Mouse (Mus musculus) embryonic facial prominence, embryonic 13.5 days (tissue): ENCODE measurements around the gene Capzb. TPM values are rescaled to one million over a fixed set of nuclear protein-coding genes. Genes with fewer than 3 reads are reported as not detected.

Experiments
- ATAC-seq: fragments of 200-750 bp; cut with Nextera tagmentation; 2 replicates; pipeline ENCODE4 v1.8.0; 2017; ENCODE audit warnings: low read depth; ENCODE audit not compliant: insufficient number of reproducible peaks, insufficient read depth, low FRiP score, low TSS enrichment
- H3K27ac ChIP-seq: fragments of 300-500 bp; sonication (generic); 2 replicates; pipeline ENCODE4 v1.5.1; 2015; ENCODE audit warnings: moderate library complexity, mild to moderate bottlenecking, inconsistent platforms
- H3K27me3 ChIP-seq: fragments of 300-500 bp; sonication (generic); 2 replicates; pipeline ENCODE4 v1.6.1; 2015; ENCODE audit warnings: mild to moderate bottlenecking, inconsistent platforms
- H3K36me3 ChIP-seq: fragments of 300-500 bp; sonication (generic); 2 replicates; pipeline ENCODE4 v1.6.1; 2015; ENCODE audit warnings: mild to moderate bottlenecking, inconsistent platforms
- H3K4me1 ChIP-seq: fragments of 300-500 bp; sonication (generic); 2 replicates; pipeline ENCODE4 v1.6.1; 2015; ENCODE audit warnings: inconsistent platforms
- H3K4me2 ChIP-seq: fragments of 300-500 bp; sonication (generic); 2 replicates; pipeline ENCODE4 v1.6.1; 2015; ENCODE audit warnings: moderate library complexity, mild to moderate bottlenecking, inconsistent platforms
- H3K4me3 ChIP-seq: fragments of 300-500 bp; sonication (generic); 2 replicates; pipeline ENCODE4 v1.5.1; 2015; ENCODE audit warnings: mild to moderate bottlenecking, inconsistent platforms
- H3K9ac ChIP-seq: fragments of 300-500 bp; sonication (generic); 2 replicates; pipeline ENCODE4 v1.6.1; 2015; ENCODE audit warnings: mild to moderate bottlenecking, inconsistent platforms
- H3K9me3 ChIP-seq: fragments of 300-500 bp; sonication (generic); 2 replicates; pipeline ENCODE4 v1.6.1; 2016; ENCODE audit warnings: inconsistent platforms
- WGBS: fragments of 180-500 bp; shearing (Covaris S2); methylation state at CpG from one replicate; pipeline ENCODE4 v1.1.7; 2015; ENCODE audit warnings: mixed read lengths; 5-methylcytosine and 5-hydroxymethylcytosine counted together
- polyA plus RNA-seq: library from polyadenylated mRNA; unstranded; fragments of >200 nt; fragmentation: Nextera tagmentation; extraction: Ambion mirVana; gene quantifications from 2 replicates; pipeline ENCODE4 v1.2.1, GENCODE M21; 2015

Capzb gene
- 396 and 424 TPM in 2 replicates for polyA plus RNA-seq

DNA sequence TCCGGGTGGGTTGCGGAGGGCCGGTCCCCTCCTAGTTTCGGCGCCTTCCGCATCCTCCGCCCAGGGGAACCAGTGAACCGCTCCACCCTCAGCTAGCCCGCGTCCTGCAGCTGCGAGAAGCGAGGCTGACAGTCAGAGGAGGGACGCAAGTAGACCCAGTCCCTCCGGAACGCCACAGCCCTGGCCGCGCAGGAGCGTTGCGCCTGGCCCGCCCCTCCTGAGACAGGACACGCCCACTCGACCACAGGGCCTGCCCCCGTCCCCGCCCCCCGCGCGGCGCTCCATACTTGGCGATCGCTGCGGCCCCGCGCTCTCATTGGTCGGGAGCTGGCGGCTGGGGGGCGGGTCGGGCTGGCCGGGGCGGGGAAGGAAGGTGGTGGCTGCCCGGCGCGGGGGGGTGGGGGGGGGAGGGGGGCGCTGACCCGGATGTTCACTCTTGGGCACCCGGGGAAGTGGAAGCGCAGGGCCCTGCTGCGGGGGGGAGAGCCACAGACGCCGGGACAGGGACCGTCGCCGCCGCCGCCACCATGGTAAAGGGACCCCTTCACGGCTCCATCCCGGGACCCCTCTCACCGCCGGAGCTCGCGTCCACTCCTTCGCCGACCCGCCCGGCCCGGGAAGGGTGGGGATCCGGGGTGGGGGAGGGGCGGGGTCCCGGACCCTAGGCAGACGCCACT lies at the start of gene Capzb:
Capzb (plus strand) TSS at position 401 of the 677 bp plus-strand sequence.
- Histone ChIP-seq H3K4me1 (peaks cover 52% of the 10 kb centered on the region), H3K4me3 (peak within 1 kb of the TSS; percentile 97), H3K9ac (peak within 1 kb of the TSS; percentile 95), H3K4me2 (peak within 1 kb of the TSS; percentile 99), H3K27ac (peak within 1 kb of the TSS; percentile 89), H3K27me3 (no peaks in the 10 kb centered on the region), H3K36me3 (no peaks in the 10 kb centered on the region), H3K9me3 (0 out of 2 replicates have a peak, but pooled peaks cover 2% of the 10 kb centered on the region)
- peak; percentile 94 for ATAC-seq
- 1% methylated on average over 50 of the region's 69 CpGs for WGBS

DNA sequence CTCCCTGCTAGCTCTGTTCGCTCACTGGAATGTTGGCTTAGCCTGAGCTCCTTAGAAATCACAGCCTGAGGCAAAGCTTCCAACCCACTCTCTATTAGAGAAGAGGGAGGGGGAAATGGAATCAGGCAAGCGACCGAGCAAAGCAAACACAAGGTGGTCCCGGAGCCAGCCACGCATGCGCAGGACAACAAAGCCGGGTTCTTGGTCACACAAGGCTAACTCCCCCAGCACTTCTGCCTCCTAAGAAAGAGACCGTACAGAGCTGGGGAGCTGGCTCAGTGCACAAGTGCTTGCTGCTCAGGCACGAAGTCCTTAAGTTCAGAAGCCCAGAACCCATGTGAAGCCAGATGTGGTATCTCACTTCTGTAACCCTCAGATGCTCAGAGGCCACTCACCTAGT lies 49.7 kb upstream of the Capzb start:
- Histone ChIP-seq H3K9me3 (peaks cover under 1% of the 10 kb centered on the region; the same call in 1 of the 2 replicates), H3K27me3 (no peaks in the 10 kb centered on the region), H3K27ac (peak overlapping the region; percentile 39; the same call in 1 of the 2 replicates), H3K4me1 (peaks cover 14% of the 10 kb centered on the region), H3K9ac (0 out of 2 replicates have a peak overlapping the region, but pooled peaks have one; percentile 36), H3K4me2 (peak overlapping the region; percentile 55), H3K36me3 (no peaks in the 10 kb centered on the region), H3K4me3 (peak overlapping the region; percentile 17; the same call in 1 of the 2 replicates)
- 8% methylated on average over 9 of the region's 9 CpGs for WGBS
- ATAC-seq: no peak

DNA sequence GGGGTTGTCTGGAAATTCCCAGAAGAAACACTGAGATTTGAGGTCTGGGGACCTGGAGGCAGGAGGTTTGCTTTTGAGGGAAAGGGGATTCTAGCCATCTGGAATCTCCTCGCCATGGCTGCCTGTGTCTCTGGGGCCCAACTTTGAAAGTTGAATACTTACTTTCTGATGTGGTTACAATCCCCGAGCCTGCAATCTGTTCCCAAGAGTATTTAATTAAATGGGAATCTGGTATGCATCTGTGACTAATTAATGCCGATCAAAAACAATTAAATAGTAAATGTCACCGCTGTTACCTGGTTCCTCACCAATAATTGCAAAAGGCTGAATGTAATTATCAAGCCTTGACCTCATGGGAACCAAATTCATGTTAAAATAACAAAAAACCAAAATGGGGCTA lies 48.1 kb upstream of the Capzb start:
- no peak overlapping the region for H3K4me3 ChIP-seq
- no peak for ATAC-seq
- H3K27me3 ChIP-seq: no peaks in the 10 kb centered on the region
- no peak overlapping the region for H3K9ac ChIP-seq
- peaks cover 14% of the 10 kb centered on the region for H3K4me1 ChIP-seq
- H3K27ac ChIP-seq: peak overlapping the region; percentile 48; the same call in 1 of the 2 replicates
- H3K9me3 ChIP-seq: peaks cover 8% of the 10 kb centered on the region; the same call in 1 of the 2 replicates
- H3K36me3 ChIP-seq: no peaks in the 10 kb centered on the region
- H3K4me2 ChIP-seq: no peak overlapping the region
- 23% methylated on average over 4 of the region's 4 CpGs for WGBS

DNA sequence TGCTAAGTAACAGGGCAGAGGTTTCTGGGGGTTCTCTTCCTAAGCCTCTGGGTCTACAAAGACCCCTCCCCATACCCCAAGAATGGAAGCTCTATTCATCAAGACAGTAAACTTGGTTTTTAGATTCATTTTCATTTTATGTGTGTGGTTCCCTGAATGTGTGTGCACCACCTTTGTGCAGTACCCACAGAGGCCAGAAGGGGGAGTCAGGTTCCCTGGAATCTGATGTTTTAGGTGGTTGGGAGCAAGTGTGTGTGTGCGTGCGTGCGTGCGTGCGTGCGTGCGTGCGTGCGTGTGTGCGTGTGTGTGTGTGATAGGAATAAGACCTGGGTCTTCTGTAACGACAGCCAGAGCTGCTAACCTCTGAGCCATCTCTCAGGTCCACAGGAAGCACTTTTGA lies 47.5 kb upstream of the Capzb start:
- H3K4me1 ChIP-seq: peaks cover 14% of the 10 kb centered on the region
- H3K9me3 ChIP-seq: peaks cover 8% of the 10 kb centered on the region; the same call in 1 of the 2 replicates
- no peaks in the 10 kb centered on the region for H3K27me3 ChIP-seq
- no peaks in the 10 kb centered on the region for H3K36me3 ChIP-seq
- no peak overlapping the region for H3K9ac ChIP-seq
- no peak for ATAC-seq
- no peak overlapping the region for H3K4me2 ChIP-seq
- WGBS: 91% methylated on average over 11 of the region's 11 CpGs
- H3K4me3 ChIP-seq: no peak overlapping the region
- peak overlapping the region; percentile 48; the same call in 1 of the 2 replicates for H3K27ac ChIP-seq

DNA sequence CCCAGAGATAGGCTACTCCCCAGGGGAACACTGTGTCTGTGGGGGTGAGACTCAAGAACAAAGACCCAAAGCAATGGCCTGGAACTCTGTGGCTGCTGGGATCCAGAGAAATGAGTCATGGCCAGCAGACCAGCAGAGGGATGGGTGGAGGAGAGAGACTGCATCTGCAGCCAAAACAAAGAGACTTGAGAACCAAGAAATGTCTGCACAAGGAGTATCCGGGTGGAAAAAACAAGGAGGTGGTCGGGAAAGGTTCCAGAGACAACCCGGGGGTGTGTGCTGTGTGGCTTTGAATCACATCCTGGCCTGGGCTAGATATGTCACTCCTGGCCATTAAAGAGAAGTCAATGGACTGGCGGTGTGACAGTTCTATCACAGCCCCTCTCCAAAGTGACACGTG lies 45.9 kb upstream of the Capzb start:
- no peak overlapping the region for H3K27ac ChIP-seq
- no peaks in the 10 kb centered on the region for H3K36me3 ChIP-seq
- peaks cover 8% of the 10 kb centered on the region; the same call in 1 of the 2 replicates for H3K9me3 ChIP-seq
- H3K4me3 ChIP-seq: no peak overlapping the region
- 87% methylated on average over 5 of the region's 5 CpGs for WGBS
- no peak overlapping the region for H3K9ac ChIP-seq
- no peak overlapping the region for H3K4me2 ChIP-seq
- H3K27me3 ChIP-seq: no peaks in the 10 kb centered on the region
- ATAC-seq: no peak
- H3K4me1 ChIP-seq: peaks cover 14% of the 10 kb centered on the region

DNA sequence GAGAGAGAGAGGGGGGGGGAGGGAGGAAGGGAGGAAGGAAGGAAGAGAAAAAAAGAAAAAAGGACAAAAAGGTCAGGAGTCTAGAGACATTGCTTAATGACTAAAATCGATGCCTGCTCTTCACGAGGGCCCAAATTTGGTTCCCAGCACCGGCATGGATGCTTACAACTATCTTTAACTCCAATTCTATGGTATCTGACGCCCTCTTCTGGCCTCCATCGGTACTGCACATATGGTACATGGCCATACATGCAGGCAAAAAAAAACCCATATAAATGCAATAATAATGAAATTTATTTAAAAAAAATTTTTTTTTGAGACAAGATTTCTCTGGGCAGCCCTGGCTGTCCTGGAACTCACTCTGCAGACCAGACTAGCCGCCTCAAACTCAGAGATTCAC lies 41.3 kb upstream of the Capzb start:
- H3K4me1 ChIP-seq: no peaks in the 10 kb centered on the region; the same call in 1 of the 2 replicates
- H3K36me3 ChIP-seq: no peaks in the 10 kb centered on the region
- peaks cover 8% of the 10 kb centered on the region; the same call in 1 of the 2 replicates for H3K9me3 ChIP-seq
- no peak overlapping the region for H3K4me2 ChIP-seq
- no peak overlapping the region for H3K4me3 ChIP-seq
- 70% methylated on average over 6 of the region's 6 CpGs for WGBS
- no peak overlapping the region for H3K9ac ChIP-seq
- ATAC-seq: no peak
- H3K27ac ChIP-seq: no peak overlapping the region
- no peaks in the 10 kb centered on the region for H3K27me3 ChIP-seq

DNA sequence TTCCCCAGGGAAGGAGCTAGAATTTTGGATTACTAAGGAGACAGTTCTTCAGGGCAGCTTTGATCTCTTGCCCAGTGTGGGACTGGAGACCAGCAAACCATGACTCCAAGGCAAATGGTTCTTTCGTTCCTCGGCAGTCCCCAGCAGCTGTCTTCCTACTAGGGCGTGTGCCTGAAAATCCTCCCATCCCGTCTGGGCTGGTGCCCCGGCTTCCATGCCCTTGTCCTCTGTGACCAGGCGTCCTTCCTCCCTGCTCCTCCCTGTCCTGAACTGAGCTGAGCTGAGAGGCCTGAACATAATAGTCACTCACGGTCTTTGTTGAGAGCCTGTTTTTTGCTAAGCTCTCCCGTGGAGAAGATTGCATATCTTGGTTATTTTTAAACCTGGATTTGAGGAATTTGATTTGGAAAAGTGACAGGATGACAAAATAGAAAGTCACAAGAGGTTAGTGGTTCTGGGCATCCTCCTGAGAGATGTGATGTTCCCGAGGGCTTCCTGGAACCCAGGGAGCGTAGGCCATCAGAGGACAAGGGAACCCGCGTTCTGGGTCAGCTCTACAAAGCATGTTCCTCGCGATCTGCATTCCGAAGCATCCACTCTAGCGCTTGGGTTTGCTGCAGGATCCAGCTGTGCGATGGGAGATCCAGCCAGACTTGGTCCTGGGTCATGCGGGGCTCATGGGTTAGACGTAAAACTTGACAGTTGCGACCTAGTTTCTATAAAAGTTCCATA lies 38.0 kb upstream of the Capzb start:
- Histone ChIP-seq H3K27me3 (no peaks in the 10 kb centered on the region), H3K4me1 (no peaks in the 10 kb centered on the region; the same call in 1 of the 2 replicates), H3K4me2 (no peak overlapping the region), H3K4me3 (no peak overlapping the region), H3K36me3 (no peaks in the 10 kb centered on the region), H3K27ac (no peak overlapping the region), H3K9ac (no peak overlapping the region), H3K9me3 (no peaks in the 10 kb centered on the region)
- WGBS: 81% methylated on average over 20 of the region's 20 CpGs
- ATAC-seq: no peak

DNA sequence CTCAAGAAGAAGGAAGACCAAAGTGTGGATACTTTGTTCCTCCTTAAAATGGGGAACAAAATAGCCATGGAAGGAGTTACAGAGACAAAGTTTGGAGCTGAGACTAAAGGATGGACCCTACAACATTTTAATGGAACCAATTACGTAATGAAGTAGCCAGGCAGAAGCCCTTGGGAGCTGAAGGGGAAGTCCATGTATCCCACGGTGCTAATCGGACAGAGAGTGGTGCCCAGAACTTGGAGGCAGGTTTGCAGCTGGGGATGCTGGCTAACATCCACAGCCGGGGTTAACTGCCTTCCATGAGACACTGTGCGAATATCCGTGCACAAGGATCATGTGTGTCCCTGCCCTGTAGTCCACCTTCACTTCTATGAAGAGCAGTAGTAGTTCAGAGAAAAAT lies 36.2 kb upstream of the Capzb start:
- Histone ChIP-seq H3K9me3 (no peaks in the 10 kb centered on the region), H3K27ac (no peak overlapping the region), H3K4me3 (no peak overlapping the region), H3K36me3 (no peaks in the 10 kb centered on the region), H3K9ac (no peak overlapping the region), H3K4me1 (no peaks in the 10 kb centered on the region; the same call in 1 of the 2 replicates), H3K27me3 (no peaks in the 10 kb centered on the region), H3K4me2 (no peak overlapping the region)
- ATAC-seq: no peak
- 85% methylated on average over 6 of the region's 6 CpGs for WGBS

DNA sequence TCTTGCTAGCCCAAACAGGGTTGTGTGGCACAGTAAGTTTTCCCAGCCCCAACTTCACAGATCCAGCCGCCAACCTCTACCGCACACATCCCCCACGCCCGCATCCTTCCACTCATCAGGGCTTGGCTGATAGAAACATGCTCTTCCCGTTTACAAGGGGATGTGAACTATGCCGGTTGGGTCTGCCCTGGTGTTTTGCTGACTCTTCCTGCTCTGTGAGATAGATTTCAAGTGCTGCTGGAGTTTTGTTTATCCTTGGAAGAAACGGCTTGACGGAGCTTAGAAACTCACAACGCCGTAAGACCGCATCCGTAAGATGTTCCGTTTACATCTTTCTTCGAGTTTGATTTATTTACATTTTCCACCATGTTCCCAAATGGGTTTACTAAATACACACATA lies 34.3 kb upstream of the Capzb start:
- H3K9me3 ChIP-seq: no peaks in the 10 kb centered on the region
- H3K4me1 ChIP-seq: no peaks in the 10 kb centered on the region; the same call in 1 of the 2 replicates
- no peaks in the 10 kb centered on the region for H3K27me3 ChIP-seq
- no peak for ATAC-seq
- no peak overlapping the region for H3K9ac ChIP-seq
- no peak overlapping the region for H3K4me2 ChIP-seq
- H3K36me3 ChIP-seq: no peaks in the 10 kb centered on the region
- no peak overlapping the region for H3K27ac ChIP-seq
- 85% methylated on average over 14 of the region's 14 CpGs for WGBS
- no peak overlapping the region for H3K4me3 ChIP-seq

DNA sequence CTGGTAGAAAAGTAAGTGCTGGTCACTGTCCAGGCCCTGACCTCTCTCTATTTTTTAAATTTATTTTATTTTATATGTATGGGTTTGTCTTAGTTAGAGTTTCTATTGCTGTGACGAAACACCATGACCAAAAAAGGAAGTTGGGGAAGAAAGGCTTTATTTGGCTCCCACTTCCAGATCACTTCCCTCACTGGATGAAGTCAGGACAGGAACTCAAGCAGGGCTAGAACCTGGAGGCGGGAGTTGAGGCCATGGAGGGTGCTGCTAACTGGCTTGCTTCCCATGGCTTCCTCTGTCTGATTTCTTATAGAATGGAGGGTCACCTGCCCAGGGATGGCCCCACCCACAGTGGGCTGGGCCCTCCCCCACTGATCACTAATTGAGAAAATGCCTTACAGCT lies 31.6 kb upstream of the Capzb start:
- Histone ChIP-seq H3K4me2 (no peak overlapping the region), H3K27me3 (no peaks in the 10 kb centered on the region), H3K27ac (no peak overlapping the region), H3K4me3 (no peak overlapping the region), H3K9ac (no peak overlapping the region), H3K9me3 (no peaks in the 10 kb centered on the region), H3K36me3 (no peaks in the 10 kb centered on the region), H3K4me1 (no peaks in the 10 kb centered on the region)
- WGBS: 72% methylated on average over 2 of the region's 2 CpGs
- ATAC-seq: no peak

DNA sequence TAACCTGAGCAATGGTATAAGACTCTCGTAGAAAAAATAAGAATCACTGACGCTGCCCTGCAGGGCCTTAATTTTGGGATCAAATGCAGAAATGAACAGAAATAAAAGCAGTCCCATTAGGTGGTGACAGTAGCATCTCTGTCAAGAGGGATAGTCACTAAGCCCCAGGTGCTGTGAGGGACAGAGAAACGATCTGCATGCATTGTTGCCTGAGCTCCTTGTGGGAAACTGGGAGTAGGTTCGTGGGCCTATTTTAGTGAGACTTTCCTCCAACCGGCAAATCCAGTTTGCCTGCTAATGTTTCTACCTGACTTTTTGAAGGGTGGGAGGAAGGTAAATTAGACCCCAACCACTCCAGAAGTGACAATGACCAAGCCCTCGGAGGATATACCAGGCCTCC lies 28.6 kb upstream of the Capzb start:
- WGBS: 84% methylated on average over 6 of the region's 6 CpGs
- Histone ChIP-seq H3K4me3 (no peak overlapping the region), H3K27me3 (no peaks in the 10 kb centered on the region), H3K36me3 (no peaks in the 10 kb centered on the region), H3K4me2 (no peak overlapping the region), H3K9me3 (no peaks in the 10 kb centered on the region), H3K4me1 (0 out of 2 replicates have a peak, but pooled peaks cover 4% of the 10 kb centered on the region), H3K27ac (no peak overlapping the region), H3K9ac (no peak overlapping the region)
- ATAC-seq: no peak

DNA sequence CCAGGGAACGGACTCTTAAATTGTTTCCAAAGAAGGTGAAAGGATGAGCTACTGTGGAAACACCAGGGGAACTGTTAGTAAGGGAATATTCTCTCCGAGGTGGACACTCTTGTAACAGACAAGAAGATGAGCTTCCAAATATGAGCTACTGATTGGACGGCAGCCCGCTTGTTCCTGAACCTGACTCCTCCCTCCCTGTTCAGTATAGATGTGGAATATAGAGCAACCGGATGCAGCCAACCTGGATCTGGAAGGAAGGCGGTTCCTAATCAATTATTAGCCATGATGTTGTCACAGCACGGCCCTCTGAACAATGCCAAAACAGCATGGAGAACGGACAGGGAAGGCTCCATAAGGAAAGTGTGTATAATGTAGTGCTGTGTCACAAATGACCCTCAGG lies 27.4 kb upstream of the Capzb start:
- H3K9me3 ChIP-seq: no peaks in the 10 kb centered on the region
- no peak overlapping the region for H3K4me2 ChIP-seq
- no peak overlapping the region for H3K4me3 ChIP-seq
- no peaks in the 10 kb centered on the region for H3K27me3 ChIP-seq
- H3K27ac ChIP-seq: no peak overlapping the region
- WGBS: 83% methylated on average over 8 of the region's 8 CpGs
- no peak for ATAC-seq
- peaks cover 13% of the 10 kb centered on the region for H3K4me1 ChIP-seq
- no peak overlapping the region for H3K9ac ChIP-seq
- H3K36me3 ChIP-seq: no peaks in the 10 kb centered on the region
